Mouse (Mus musculus) heart, embryonic 16.5 days (tissue): Measurements from ENCODE around the gene Erg. TPM values are rescaled to one million over a fixed set of nuclear protein-coding genes. Genes with fewer than 3 reads are reported as not detected.

Experiments used
- ATAC-seq: fragments of 200-750 bp; cut with Nextera tagmentation; replicated peaks from 2 replicates; pipeline ENCODE4 v1.8.0; 2017; ENCODE audit warnings: moderate number of reproducible peaks; ENCODE audit not compliant: insufficient read depth, low FRiP score; ENCODE audit errors: extremely low read depth
- H3K27ac ChIP-seq: fragments of 300-500 bp; sonication (generic); 2 replicates; pipeline ENCODE4 v1.5.1; 2014; ENCODE audit warnings: mild to moderate bottlenecking, low read length, control low read depth, moderate library complexity
- H3K27me3 ChIP-seq: fragments of 300-500 bp; sonication (generic); 2 replicates; pipeline ENCODE4 v1.6.1; 2014; ENCODE audit warnings: low read length, mixed read lengths; ENCODE audit not compliant: control insufficient read depth, insufficient read depth
- H3K36me3 ChIP-seq: fragments of 300-500 bp; sonication (generic); 2 replicates; pipeline ENCODE4 v1.6.1; 2014; ENCODE audit not compliant: control insufficient read depth, insufficient read depth
- H3K4me1 ChIP-seq: fragments of 300-500 bp; sonication (generic); 2 replicates; pipeline ENCODE4 v1.6.1; 2014; ENCODE audit warnings: low read length, mixed read lengths; ENCODE audit not compliant: control insufficient read depth, insufficient read depth
- H3K4me2 ChIP-seq: fragments of 300-500 bp; sonication (generic); 2 replicates; pipeline ENCODE4 v1.6.1; 2014; ENCODE audit warnings: low read depth, mild to moderate bottlenecking, control low read depth, low read length
- H3K4me3 ChIP-seq: fragments of 300-500 bp; sonication (generic); 2 replicates; pipeline ENCODE4 v1.5.1; 2014; ENCODE audit warnings: mild to moderate bottlenecking, control low read depth, low read length
- H3K9ac ChIP-seq: fragments of 300-500 bp; sonication (generic); 2 replicates; pipeline ENCODE4 v1.6.1; 2014; ENCODE audit warnings: low read length, control low read depth
- H3K9me3 ChIP-seq: fragments of 300-500 bp; sonication (generic); replicated peaks from 2 replicates; pipeline ENCODE4 v1.6.1; 2016; ENCODE audit warnings: low read length; ENCODE audit not compliant: control insufficient read depth
- WGBS: fragments of 180-500 bp; shearing (Covaris S2); extraction: QIAGEN DNeasy Blood & Tissue Kit; methylation state at CpG from one replicate; pipeline ENCODE4 v1.1.7; 2014; 5-methylcytosine and 5-hydroxymethylcytosine counted together
- polyA plus RNA-seq: library from polyadenylated mRNA; unstranded; fragments of >200 nt; fragmentation: Nextera tagmentation; extraction: Ambion mirVana; gene quantifications from 2 replicates; pipeline ENCODE4 v1.2.1, GENCODE M21; 2015

Erg gene
- polyA plus RNA-seq, 1 experiment from 2014 or later = 6.8 TPM

- 55% methylated on average over 8 of the region's 8 CpGs for WGBS
- no peak overlapping the region for H3K27ac ChIP-seq
Observed at GRCm38 (mm10) chr16:95353838-95354237, 232.6 kb downstream of the Erg start.

GRCm38 (mm10) chr16:95352266-95352665 lies 234.1 kb downstream of the Erg start:
- WGBS = 50% methylated on average over 8 of the region's 8 CpGs
- 0 out of 2 replicates have a peak, but pooled peaks have one; percentile 29 for ATAC-seq
- H3K27ac ChIP-seq = no peak overlapping the region
- no peak overlapping the region for H3K4me2 ChIP-seq
- H3K36me3 ChIP-seq = no peaks in the 10 kb centered on the region
- H3K9ac ChIP-seq = no peak overlapping the region
- no peaks in the 10 kb centered on the region for H3K27me3 ChIP-seq
- peaks cover 14% of the 10 kb centered on the region for H3K4me1 ChIP-seq
- H3K4me3 ChIP-seq = no peak overlapping the region
- no peaks in the 10 kb centered on the region for H3K9me3 ChIP-seq

More at GRCm38 (mm10) chr16:95353838-95354237, 232.6 kb downstream of the Erg start:
- H3K36me3 ChIP-seq = no peaks in the 10 kb centered on the region
- no peak overlapping the region for H3K9ac ChIP-seq
- no peak overlapping the region for H3K4me2 ChIP-seq
- H3K9me3 ChIP-seq = no peaks in the 10 kb centered on the region
- H3K4me3 ChIP-seq = no peak overlapping the region
- H3K27me3 ChIP-seq = no peaks in the 10 kb centered on the region
- H3K4me1 ChIP-seq = 0 out of 2 replicates have a peak, but pooled peaks cover 5% of the 10 kb centered on the region
- no peak for ATAC-seq

DNA sequence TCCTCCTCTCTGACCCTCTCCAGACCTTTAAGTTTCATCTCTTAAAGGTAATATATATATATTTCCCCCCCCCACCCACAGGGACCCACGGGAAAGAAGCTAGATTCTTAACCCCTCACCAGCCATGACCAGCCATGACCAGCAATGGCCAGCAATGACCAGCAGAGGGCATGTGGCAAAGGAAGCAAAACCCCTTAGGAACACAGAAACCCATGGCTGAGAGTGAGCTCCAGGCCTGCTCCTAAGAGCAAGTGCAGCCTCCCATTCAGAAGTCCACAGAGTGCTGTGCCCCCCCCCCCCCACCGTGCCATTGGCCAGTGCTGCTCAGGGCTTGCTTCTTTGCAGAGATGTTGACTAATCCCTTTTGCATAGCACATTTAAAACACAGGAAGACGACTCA lies 235.9 kb downstream of the Erg start:
- Histone ChIP-seq H3K4me3 (no peak overlapping the region), H3K36me3 (no peaks in the 10 kb centered on the region), H3K9ac (no peak overlapping the region), H3K9me3 (no peaks in the 10 kb centered on the region), H3K4me1 (peaks cover 21% of the 10 kb centered on the region), H3K27me3 (no peaks in the 10 kb centered on the region), H3K27ac (no peak overlapping the region), H3K4me2 (no peak overlapping the region)
- ATAC-seq = no peak
- WGBS = 25% methylated on average over 3 of the region's 3 CpGs

DNA sequence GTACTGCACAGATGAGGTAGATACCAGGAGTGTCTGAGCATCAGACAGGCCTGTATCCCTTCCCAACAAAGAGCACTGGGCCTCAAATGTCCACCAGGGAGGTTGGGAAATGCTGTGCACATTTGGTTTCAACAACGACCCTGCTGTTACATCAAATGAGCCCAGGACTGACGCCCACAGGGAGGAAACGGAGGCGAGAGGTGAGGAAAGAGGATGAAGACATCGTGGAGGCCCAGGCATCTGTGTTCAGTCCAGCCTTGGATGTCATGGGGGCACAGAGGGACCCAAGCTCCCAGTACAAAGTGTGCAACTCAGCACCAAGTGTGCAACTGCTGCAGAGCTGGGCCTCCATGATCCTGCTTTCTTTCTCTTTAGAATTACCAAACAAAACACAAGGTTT lies 236.6 kb downstream of the Erg start:
- no peak overlapping the region for H3K27ac ChIP-seq

GRCm38 (mm10) chr16:95349344-95349743 lies 237.0 kb downstream of the Erg start:
- peaks cover 21% of the 10 kb centered on the region for H3K4me1 ChIP-seq

More for the DNA sequence above, 236.6 kb downstream of the Erg start:
- H3K9me3 ChIP-seq = no peaks in the 10 kb centered on the region
- no peaks in the 10 kb centered on the region for H3K27me3 ChIP-seq
- WGBS = 71% methylated on average over 5 of the region's 5 CpGs
- H3K4me3 ChIP-seq = no peak overlapping the region
- no peak for ATAC-seq
- no peaks in the 10 kb centered on the region for H3K36me3 ChIP-seq
- peaks cover 21% of the 10 kb centered on the region for H3K4me1 ChIP-seq
- H3K9ac ChIP-seq = no peak overlapping the region
- H3K4me2 ChIP-seq = no peak overlapping the region

GRCm38 (mm10) chr16:95348555-95348954 lies 237.8 kb downstream of the Erg start:
- Histone ChIP-seq H3K27me3 (no peaks in the 10 kb centered on the region), H3K36me3 (no peaks in the 10 kb centered on the region), H3K4me2 (no peak overlapping the region), H3K27ac (no peak overlapping the region), H3K9ac (no peak overlapping the region), H3K4me1 (peaks cover 21% of the 10 kb centered on the region), H3K9me3 (no peaks in the 10 kb centered on the region), H3K4me3 (no peak overlapping the region)
- 74% methylated on average over 9 of the region's 9 CpGs for WGBS
- no peak for ATAC-seq

More at GRCm38 (mm10) chr16:95349344-95349743, 237.0 kb downstream of the Erg start:
- ATAC-seq = no peak
- no peaks in the 10 kb centered on the region for H3K36me3 ChIP-seq
- H3K4me3 ChIP-seq = no peak overlapping the region
- 70% methylated on average over 6 of the region's 6 CpGs for WGBS
- no peak overlapping the region for H3K4me2 ChIP-seq
- H3K9ac ChIP-seq = no peak overlapping the region
- no peaks in the 10 kb centered on the region for H3K9me3 ChIP-seq
- H3K27ac ChIP-seq = no peak overlapping the region
- no peaks in the 10 kb centered on the region for H3K27me3 ChIP-seq

GRCm38 (mm10) chr16:95347202-95347601 lies 239.2 kb downstream of the Erg start:
- WGBS = 4% methylated on average over 3 of the region's 3 CpGs
- H3K4me2 ChIP-seq = peak overlapping the region; percentile 6
- ATAC-seq = peak; percentile 85
- no peaks in the 10 kb centered on the region for H3K36me3 ChIP-seq
- no peaks in the 10 kb centered on the region for H3K27me3 ChIP-seq
- no peak overlapping the region for H3K4me3 ChIP-seq
- H3K9me3 ChIP-seq = no peaks in the 10 kb centered on the region
- H3K27ac ChIP-seq = peak overlapping the region; percentile 66
- H3K4me1 ChIP-seq = peaks cover 19% of the 10 kb centered on the region
- H3K9ac ChIP-seq = peak overlapping the region; percentile 3

GRCm38 (mm10) chr16:95345882-95346281 lies 240.5 kb downstream of the Erg start:
- H3K9me3 ChIP-seq = no peaks in the 10 kb centered on the region
- H3K9ac ChIP-seq = no peak overlapping the region
- no peak overlapping the region for H3K4me2 ChIP-seq
- no peak overlapping the region for H3K4me3 ChIP-seq
- H3K4me1 ChIP-seq = peaks cover 26% of the 10 kb centered on the region
- ATAC-seq = no peak
- H3K36me3 ChIP-seq = no peaks in the 10 kb centered on the region
- WGBS = 2% methylated on average over 7 of the region's 7 CpGs
- no peak overlapping the region for H3K27ac ChIP-seq
- no peaks in the 10 kb centered on the region for H3K27me3 ChIP-seq

DNA sequence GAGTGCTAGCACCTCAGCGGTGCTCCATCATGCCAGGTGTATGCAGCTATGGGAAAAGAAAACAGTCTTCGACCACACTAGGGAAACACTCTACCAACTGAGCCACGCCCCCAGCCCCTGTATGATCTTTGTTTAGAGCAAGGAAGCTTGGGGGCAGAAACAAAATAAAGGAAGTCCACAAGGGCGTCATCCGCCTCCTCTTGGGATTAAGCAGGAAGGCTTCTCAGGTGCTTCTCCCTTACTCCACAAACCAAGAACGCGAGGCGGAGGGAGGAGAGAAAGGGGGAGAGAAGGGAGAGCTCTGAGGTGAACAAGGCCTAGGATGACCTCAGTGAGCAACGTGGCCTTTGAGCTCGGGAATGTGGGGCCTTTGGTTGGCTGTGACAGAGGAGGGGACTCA lies 241.4 kb downstream of the Erg start:
- Histone ChIP-seq H3K27ac (peak overlapping the region; percentile 10; the same call in 1 of the 2 replicates), H3K27me3 (no peaks in the 10 kb centered on the region), H3K9ac (no peak overlapping the region)

More for the DNA sequence above, 241.4 kb downstream of the Erg start:
- ATAC-seq = no peak
- Histone ChIP-seq H3K4me1 (peaks cover 29% of the 10 kb centered on the region), H3K36me3 (no peaks in the 10 kb centered on the region), H3K9me3 (no peaks in the 10 kb centered on the region), H3K4me3 (no peak overlapping the region), H3K4me2 (no peak overlapping the region)
- 62% methylated on average over 10 of the region's 10 CpGs for WGBS
